Mouse (Mus musculus): Measurements from ENCODE around the gene Masp2.

Gene Masp2

GRCm38 (mm10) chr4:148598826-148599225, 3.5 kb upstream of the Masp2 start:
- ATAC-seq (ENCODE audit: insufficient number of reproducible peaks, low FRiP score, low TSS enrichment): no peak

- no peak for ATAC-seq (ENCODE audit: insufficient number of reproducible peaks, low FRiP score, low TSS enrichment)
These were observed 2.0 kb upstream of the Masp2 start for GRCm38 (mm10) chr4:148600316-148600715.

- no peak for ATAC-seq (ENCODE audit: insufficient number of reproducible peaks, low FRiP score, low TSS enrichment)
These were observed 483 bp upstream of the Masp2 start for GRCm38 (mm10) chr4:148601871-148602270.

GRCm38 (mm10) chr4:148603376-148604139, 1.2 kb downstream of the Masp2 start:
- no peak for ATAC-seq (ENCODE audit: insufficient number of reproducible peaks, low FRiP score, low TSS enrichment)

GRCm38 (mm10) chr4:148604141-148604540, 1.8 kb downstream of the Masp2 start:
- no peak for ATAC-seq (ENCODE audit: insufficient number of reproducible peaks, low FRiP score, low TSS enrichment)

GRCm38 (mm10) chr4:148604541-148605165, 2.3 kb downstream of the Masp2 start:
- no peak for ATAC-seq (ENCODE audit: insufficient number of reproducible peaks, low FRiP score, low TSS enrichment)

GRCm38 (mm10) chr4:148607758-148608157, 5.4 kb downstream of the Masp2 start:
- ATAC-seq (ENCODE audit: insufficient number of reproducible peaks, low FRiP score, low TSS enrichment): no peak

GRCm38 (mm10) chr4:148609805-148610204, 7.5 kb downstream of the Masp2 start:
- ATAC-seq (ENCODE audit: insufficient number of reproducible peaks, low FRiP score, low TSS enrichment): no peak

GRCm38 (mm10) chr4:148610631-148611364, 8.4 kb downstream of the Masp2 start:
- no peak for ATAC-seq (ENCODE audit: insufficient number of reproducible peaks, low FRiP score, low TSS enrichment)

- no peak for ATAC-seq (ENCODE audit: insufficient number of reproducible peaks, low FRiP score, low TSS enrichment)
These were observed 10.2 kb downstream of the Masp2 start for GRCm38 (mm10) chr4:148612557-148612956.

- ATAC-seq (ENCODE audit: insufficient number of reproducible peaks, low FRiP score, low TSS enrichment): no peak
These were observed 11.4 kb downstream of the Masp2 start for GRCm38 (mm10) chr4:148613738-148614137.

- no peak for ATAC-seq (ENCODE audit: insufficient number of reproducible peaks, low FRiP score, low TSS enrichment)
These were observed 17.5 kb downstream of the Masp2 start for GRCm38 (mm10) chr4:148619805-148620204.

GRCm38 (mm10) chr4:148620718-148621117, 18.4 kb downstream of the Masp2 start:
- no peak for ATAC-seq (ENCODE audit: insufficient number of reproducible peaks, low FRiP score, low TSS enrichment)

- ATAC-seq (ENCODE audit: insufficient number of reproducible peaks, low FRiP score, low TSS enrichment): no peak
These were observed 20.1 kb downstream of the Masp2 start for GRCm38 (mm10) chr4:148622485-148622884.

GRCm38 (mm10) chr4:148623609-148624008, 21.3 kb downstream of the Masp2 start:
- ATAC-seq (ENCODE audit: insufficient number of reproducible peaks, low FRiP score, low TSS enrichment): no peak

GRCm38 (mm10) chr4:148625010-148625409, 22.7 kb downstream of the Masp2 start:
- no peak for ATAC-seq (ENCODE audit: insufficient number of reproducible peaks, low FRiP score, low TSS enrichment)

GRCm38 (mm10) chr4:148625756-148626622, 23.6 kb downstream of the Masp2 start:
- peak; percentile 69; the same call in 1 of the 2 replicates for ATAC-seq (ENCODE audit: insufficient number of reproducible peaks, low FRiP score, low TSS enrichment)

GRCm38 (mm10) chr4:148626623-148627185, 24.4 kb downstream of the Masp2 start, which contains the start of gene Tardbp:
TSS of gene Tardbp (minus strand) at chr4:148627019.
- peak; percentile 94 for ATAC-seq (ENCODE audit: insufficient number of reproducible peaks, low FRiP score, low TSS enrichment)

- no peak for ATAC-seq (ENCODE audit: insufficient number of reproducible peaks, low FRiP score, low TSS enrichment)
These were observed 24.9 kb downstream of the Masp2 start for GRCm38 (mm10) chr4:148627246-148627645.

Measured in cerebellum, adult (tissue).